Mouse (Mus musculus): ENCODE results near the gene Rtn2.
A peak's percentile ranks its signal among the peaks of the same experiment; 100 is the strongest.

Rtn2 gene

DNA sequence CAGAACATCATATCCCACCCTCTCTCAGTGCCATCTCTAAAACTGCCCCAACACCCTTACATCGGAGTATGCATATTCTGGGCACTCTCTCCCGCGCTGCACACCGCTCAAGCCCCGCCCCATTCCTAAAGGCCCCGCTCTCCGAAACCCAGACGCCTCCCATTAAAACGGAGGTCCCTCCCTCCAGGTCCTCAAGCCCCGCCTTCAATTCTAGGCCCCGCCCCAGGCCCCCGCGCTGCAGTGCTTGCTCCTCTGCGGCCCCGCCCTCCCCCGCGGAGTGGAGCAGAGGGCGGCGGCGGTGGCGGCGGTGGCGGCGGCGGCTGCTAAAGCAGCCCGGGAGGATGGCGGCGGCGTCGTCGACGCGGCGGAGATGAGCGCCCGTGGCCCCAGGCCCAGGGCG lies at the start of gene Rtn2:
Gene Rtn2, plus strand, starts transcription at position 240 of the 400 bp plus-strand sequence.
- peak; percentile 89 for DNase-seq (ENCODE audit: extremely low spot score)

DNA sequence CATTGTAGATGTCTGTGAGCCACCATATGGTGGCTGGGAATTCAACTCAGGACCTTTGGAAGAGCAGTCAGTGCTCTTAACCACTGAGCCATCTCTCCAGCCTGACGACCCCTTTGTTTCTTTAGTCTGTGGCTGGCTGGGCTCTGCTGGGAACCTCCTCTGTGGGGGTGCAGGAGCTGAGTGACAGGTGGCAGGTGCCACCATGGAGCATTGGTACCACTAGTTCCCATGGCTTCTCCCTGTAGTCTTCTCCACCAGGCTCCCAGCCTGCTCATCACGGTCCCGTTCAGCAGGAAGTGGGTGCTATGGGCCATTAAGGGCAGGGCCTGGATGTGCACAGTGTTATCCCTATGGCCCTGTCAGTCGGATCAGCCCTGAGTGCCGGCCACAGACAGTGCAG lies 47.8 kb upstream of the Rtn2 start:
- DNase-seq (ENCODE audit: extremely low spot score) = no peak

DNA sequence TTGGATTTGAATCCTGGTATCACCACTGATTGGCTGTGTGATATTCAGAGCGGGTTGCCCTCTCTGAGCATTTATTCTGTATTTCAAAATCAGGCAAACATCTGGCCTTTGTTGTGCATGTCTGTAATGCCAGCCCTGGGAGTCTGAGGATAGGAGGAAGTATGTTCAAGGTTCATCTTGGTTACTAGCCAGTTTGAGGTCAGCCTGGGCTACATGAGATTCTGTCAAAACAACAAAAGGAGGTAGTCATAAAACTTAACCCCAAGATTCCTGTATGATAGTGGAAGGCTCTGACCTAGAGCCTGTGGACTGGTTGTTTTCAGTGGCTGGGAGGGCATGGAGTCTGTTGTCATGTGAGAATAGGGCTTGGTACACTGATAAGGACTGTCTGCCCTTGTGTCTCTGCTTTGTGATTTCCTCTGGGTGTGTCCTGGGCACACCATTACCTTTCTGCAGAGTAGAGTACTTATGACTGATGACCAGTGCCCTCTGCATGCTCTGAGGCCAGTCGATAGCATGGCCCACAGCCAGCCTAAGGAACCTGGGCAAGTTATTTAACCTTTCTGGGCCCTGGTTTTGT lies 47.2 kb upstream of the Rtn2 start:
- no peak for DNase-seq (ENCODE audit: extremely low spot score)

DNA sequence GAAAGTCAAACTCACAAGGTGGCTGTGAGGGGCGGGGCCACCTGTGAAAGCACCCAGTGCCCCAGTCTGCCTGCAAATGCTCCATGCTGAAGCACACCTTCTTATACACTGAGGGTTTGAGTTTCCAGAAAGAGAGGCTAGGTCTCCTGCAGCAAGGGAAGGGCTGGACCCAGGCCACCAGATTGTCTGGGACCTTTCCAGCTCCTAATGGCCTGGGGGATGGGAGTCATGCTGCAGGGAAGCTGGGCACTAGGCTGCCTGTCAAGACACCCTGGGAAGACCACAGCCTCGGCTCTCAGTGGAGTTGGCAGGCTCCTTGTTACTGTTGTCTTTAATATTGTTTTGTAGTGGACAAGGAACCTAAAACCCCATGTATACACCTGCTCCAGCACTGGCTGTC lies 46.0 kb upstream of the Rtn2 start:
- DNase-seq (ENCODE audit: extremely low spot score) = no peak

DNA sequence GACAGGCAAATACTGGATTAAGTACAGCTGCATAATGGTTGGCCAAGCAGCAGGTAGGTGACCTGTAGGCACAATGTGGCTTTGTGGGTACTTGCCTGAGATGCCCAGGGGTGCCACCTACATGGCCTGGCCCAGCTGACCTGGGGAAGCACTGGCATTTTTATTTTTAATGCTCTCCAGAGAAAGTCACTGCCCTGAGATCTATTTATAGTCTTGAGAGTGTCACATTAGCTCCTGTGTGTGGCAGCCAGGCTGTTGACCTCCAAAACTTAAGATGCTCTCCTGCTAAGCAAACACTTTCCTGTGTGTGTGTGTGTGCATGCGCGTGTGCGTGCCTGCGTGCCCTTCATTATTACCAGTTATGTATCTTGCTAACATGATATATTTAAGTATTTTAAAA lies 44.1 kb upstream of the Rtn2 start:
- DNase-seq (ENCODE audit: extremely low spot score) = no peak

DNA sequence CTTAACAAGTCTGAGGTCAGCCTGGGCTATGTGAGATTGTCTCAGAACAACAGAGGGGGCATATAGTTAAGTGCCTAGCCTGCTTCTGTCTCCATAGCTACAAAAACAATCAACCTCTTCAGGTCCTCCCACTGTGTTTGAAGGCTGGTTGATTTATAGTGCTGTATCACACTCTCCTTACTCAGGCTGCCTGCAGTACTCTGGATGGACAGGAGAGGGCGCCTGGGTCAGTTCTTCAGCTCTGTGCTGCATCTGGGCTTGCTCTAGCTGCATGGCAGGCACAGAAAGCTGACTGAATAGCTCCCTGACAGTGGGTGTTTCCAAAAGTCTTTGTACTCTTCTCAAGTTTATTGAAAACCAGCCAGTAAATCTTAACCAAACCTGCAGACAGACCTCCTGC lies 43.0 kb upstream of the Rtn2 start:
- DNase-seq (ENCODE audit: extremely low spot score) = peak; percentile 90

DNA sequence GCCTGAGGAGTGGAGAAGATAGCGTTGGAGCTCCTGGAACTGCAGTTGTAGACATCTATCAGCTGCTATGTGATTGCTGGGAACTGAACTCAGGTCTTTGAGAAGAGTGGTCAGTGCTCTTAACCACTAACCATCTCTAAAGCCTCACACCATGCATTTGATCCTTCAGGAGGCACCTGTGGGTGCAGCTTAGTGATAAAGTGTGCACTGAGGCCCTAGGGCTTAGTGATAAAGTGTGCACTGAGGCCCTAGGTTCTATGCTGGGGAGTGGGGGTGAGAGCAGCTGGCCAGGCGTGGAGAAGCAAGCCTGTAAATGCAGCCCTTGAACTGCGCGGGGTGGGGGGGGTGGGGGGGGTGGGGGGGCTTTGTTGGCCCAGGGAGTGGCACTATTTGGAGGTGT lies 42.4 kb upstream of the Rtn2 start:
- no peak for DNase-seq (ENCODE audit: extremely low spot score)

DNA sequence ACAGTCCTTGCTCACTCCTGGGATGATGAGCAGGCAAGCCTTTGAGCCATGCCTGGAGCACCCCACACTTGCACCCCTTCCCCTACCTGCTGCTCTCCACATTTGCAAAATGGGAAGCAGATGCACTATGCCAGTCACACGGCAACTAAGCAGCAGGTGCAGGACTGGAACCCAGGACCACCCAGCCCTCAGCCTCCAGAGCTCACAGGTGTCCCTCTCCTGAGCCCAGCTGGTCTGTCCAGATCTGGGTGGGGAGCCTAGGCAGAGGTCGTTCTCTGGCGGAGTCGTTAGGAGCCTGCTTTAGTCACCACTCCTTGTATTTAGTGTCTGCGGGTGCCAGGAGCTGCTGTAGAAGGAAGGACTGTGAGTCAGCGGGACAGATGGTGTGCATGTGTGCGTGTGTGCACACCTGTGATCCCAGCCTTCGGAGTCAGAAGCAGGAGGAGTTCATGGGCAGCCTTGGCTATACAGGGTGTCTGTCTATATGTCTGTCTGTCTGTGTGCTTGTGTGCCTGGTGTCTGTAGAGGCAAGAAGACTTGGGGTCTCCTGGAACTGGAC lies 41.4 kb upstream of the Rtn2 start:
- no peak for DNase-seq (ENCODE audit: extremely low spot score)

DNA sequence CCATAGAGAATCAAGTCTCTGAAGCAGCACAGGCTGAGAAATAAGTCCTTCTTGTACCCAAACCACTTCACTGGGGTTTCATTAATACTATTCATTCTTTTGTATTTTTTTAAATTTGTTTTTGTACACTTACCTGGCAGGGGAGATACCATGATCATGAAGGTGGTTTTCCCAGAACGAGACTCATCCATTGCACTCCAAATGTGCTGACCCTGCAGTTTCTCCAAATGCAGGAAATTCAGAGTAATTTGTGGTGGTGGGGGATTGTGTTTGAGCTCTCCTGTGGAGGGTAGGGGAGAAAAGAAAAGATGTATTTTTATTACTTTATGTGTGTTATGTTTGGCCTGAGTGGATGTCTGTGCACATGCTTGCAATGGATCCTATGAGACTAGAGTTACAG lies 40.4 kb upstream of the Rtn2 start:
- DNase-seq (ENCODE audit: extremely low spot score) = no peak

DNA sequence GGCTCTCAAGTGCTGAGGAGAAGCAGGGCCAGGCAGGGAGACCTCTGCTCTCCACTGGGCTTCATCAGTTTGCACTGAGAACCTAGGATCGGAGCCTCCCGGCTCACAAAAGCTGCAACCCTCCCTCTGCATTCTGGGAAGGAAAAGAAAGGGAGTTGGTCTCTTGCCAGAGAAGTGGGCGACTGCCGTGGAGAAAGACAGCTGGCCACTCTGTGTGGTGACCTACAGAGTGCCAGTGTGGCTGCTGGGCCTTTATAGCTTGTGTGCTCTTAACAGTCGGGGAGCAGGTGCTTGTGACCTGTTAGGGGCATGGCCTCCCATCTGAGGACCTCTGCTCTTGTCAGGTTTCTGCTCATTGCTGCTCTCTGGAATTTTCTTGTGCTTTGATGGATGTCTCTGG lies 38.6 kb upstream of the Rtn2 start:
- no peak for DNase-seq (ENCODE audit: extremely low spot score)

DNA sequence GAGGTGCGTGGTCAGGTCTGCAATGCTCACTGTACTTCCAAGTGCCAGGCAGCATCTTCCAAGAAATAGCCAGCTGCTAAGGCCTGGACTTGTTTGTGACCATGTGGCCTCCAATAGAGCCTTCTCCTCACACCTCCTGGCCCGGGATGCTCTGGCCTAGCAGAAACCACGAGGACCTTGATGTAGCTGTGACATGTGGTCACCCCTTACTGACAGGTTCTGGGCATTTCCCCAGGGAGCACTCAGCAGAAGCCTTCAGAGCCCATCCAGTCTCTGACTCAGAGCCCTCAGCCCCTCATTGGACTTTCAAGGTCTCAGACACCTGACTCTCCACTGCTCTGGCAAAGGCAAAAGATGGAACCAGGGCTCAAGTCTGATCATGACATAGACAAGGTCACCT lies 37.3 kb upstream of the Rtn2 start:
- DNase-seq (ENCODE audit: extremely low spot score) = no peak

DNA sequence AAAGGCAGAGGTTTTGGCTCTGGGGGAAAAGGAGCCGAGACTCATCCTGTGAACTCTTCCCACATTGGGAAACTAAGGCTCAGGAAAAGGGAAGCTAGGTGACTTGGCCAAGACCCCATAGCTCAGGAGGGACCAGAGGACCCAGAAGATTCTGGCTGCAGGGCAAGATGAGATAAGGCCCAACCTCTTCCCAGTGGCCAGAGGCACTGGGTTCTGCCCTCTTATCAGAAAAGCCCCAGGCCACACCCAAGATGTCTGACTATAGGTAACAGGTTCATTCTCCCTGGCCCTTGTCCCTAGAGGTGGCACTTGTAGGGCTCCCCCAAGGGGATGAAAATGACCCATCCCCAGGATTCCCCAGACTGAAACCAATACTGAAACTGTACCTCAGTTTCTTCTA lies 35.6 kb upstream of the Rtn2 start:
- no peak for DNase-seq (ENCODE audit: extremely low spot score)

DNA sequence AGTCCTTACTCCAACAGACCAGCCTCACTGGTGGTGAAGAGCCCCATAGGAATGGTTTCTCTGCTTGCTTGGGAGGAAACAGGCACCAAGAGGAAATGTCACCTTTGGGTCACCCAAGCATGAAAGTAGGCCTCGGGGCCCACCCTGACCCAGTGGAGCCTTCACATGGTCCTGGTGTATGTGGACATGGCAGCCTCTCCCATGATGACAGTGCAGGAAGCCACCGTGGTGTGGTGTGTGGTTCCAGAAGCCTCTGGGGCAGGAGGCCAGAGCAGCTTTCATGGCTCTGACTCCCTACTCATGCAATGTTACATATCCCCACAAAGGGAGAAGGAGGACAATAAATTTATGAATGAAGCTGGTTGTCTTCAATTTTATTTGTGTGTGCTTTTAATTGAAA lies 34.9 kb upstream of the Rtn2 start:
- DNase-seq (ENCODE audit: extremely low spot score) = no peak

DNA sequence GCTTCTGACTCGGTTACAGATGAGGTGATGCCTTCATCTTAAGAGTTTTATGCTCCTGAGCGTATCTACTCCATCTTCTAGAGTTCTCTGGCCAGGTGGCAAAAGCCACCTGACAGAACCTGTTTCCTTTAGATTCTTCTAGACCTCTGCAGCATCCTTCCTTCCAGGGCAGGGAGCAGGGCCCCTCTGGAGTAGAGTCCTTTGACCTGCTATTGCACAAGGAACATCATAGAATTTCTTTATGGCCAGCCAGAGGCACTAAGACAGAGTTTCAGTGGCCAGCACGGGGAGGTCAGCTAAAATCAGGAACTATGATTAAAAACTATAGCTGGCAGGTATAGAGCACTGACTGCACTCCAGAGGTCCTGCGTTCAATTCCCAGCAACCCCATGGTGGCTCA lies 30.3 kb upstream of the Rtn2 start:
- no peak for DNase-seq (ENCODE audit: extremely low spot score)

DNA sequence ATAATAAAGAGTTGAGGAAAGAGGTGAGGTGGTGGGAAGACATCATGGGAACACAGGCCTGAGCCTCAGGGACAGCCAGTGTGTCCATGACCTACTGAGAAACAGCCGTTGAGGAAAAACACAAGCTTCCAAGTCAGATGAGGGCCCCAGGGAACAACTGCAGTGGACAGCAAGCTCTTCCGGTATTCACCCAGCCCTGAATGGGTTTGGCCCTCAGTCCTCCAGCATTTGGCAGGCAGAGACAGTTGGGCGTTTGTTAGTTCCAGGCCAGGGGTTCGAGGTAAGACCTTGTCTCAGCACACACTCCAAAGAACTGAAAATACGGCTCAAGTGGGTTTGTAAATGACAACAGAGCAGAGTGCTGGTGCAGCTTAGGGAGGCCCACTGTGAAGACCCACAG lies 29.0 kb upstream of the Rtn2 start:
- DNase-seq (ENCODE audit: extremely low spot score) = no peak

DNA sequence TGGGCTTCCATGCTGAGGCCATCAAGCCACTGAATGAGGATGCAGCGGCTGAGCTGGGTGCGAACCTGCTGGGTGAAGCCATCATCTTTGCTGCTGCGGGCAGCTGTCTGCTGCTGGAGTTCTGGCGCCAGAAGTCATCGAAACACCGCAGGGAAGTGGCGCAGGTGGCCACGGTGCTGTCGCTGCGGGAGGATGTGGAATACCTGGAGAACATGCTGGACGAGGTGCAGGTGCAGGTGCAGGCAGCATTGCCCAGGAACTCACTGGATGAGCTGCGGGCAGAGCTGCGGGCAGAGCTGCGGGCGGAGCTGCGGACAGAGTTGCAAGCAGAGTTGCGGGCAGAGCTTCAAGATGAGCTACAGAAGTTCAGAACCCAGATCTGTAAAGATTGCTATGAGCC lies 27.0 kb upstream of the Rtn2 start:
- DNase-seq (ENCODE audit: extremely low spot score) = no peak

DNA sequence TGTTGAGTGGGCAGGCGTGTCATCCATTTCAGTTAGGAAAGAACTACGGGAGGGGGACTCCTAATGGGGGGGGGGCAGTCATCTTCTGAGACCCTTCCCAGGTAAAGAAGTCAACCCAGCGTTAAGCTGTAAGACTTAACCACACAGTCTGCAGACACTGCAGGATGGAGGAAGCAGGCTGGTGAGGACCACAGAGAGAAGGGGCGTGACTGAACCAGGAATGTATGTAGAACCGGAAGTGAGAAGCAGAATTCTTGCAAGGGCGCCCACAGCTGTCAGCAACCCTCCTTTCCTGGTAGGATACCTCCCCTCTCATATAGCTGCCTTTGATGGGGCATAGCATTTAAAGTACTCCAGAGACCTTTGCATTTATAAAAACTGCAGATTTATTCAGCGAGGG lies 25.9 kb upstream of the Rtn2 start:
- no peak for DNase-seq (ENCODE audit: extremely low spot score)

DNA sequence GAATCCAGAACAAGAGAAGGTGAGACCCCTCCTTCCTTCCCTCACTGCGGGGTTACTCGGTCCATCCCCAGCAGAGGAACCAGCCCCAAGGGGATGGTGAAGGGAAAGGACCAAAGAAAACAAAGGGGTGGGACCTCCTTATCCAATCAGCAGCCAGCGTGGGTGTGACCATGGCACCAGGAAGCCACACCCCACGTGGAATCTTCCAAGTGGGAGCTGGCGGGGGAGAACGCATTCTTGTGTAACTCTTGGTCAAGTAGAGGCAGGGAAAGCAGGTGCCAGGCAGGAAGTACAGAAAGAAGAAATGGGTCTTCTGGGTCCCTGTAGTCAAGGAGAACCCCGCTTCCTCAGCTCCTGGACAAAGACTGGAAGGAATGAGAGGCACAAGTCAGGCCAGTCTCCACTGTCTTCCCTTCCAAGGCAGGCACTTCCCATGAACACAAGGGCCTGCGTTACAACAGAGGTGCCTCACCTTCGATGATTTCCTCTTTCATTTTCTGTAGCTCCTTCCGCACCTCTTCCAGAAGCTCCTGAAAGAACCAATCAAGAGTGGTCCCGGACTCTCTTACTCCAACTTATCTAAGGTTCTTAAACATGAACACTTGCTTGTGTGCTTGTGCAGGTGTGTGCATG lies 24.9 kb upstream of the Rtn2 start:
- peak; percentile 67 for DNase-seq (ENCODE audit: extremely low spot score)

DNA sequence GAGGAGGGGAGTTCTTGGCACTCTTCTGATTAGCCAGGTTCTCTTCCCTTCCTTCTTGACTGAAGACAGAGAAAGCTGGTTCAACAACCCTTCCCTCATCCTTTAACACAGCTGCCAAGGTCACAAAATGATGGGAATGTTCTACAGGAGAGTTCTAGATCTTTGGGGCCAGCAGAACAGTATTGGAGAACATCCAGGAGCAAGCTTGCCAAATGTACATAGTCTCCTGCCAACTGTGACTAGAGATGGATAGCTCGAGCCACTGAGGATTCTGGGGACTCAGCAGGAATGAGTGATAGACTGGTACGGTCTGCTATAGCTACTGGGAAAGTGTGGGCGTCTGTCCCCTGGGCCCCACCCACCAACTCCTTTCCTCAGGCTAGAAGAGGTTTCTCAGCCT lies 24.1 kb upstream of the Rtn2 start:
- no peak for DNase-seq (ENCODE audit: extremely low spot score)

DNA sequence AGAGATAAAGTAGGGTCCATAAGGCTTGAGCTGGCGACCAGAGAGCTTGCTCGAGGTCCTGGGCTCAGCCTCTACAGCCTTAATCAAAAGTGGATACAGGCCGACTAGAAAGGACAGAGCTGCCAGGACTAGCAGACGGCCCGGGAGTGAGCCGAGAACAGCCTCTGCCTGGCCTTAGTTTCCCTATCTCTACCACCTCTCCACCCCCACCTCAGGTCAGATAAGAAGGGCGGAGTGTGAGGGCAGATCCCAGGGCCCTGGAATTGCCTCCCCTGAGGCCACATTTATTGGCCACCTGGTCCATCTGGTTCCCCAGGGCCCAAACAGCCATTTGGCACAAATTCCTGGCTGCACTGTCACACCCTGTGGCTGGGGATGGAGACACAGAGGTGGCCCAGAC lies 17.3 kb upstream of the Rtn2 start:
- DNase-seq (ENCODE audit: extremely low spot score) = no peak

DNA sequence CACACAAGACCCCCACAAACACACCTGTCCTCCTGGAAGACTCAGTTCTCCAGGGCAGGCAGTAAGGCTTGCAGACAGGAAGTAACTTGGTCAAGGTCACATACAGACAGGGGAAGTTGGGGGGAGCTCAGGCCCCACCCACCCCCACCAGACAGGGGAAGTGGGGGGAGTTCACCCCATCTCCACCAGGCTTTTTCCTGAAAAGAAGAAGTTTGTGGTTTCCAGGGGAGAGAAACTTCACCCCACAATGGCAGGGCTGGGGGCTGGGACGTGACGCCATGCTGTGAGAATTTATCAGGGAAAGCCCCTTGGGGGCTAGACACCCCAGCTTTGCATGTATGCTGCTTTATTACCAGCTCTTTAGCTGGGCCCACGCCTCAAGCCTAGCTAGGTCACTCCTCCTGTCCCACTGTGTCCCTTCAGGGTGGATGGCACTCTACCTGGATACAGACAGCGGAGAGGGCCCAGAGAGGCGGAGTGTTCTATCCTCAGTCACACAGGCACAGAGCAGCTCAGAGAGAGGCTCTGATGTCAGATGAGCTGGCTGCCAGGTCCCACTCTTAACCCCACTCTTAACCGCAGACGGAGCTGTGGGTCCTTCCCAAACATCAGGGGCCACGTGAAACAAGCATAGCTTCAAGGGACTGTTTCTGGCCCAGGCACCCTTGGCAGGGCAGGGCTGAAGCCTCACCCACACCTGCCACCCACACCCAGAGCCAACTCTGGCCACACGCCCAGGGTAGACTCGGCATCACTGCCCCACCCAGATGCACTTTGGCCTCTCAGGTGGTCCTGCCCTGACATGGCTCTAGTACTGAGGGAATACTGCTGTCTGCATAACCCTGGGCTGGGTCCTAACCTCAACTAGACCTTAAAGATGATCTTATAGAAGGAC lies 16.2 kb upstream of the Rtn2 start:
- no peak for DNase-seq (ENCODE audit: extremely low spot score)

DNA sequence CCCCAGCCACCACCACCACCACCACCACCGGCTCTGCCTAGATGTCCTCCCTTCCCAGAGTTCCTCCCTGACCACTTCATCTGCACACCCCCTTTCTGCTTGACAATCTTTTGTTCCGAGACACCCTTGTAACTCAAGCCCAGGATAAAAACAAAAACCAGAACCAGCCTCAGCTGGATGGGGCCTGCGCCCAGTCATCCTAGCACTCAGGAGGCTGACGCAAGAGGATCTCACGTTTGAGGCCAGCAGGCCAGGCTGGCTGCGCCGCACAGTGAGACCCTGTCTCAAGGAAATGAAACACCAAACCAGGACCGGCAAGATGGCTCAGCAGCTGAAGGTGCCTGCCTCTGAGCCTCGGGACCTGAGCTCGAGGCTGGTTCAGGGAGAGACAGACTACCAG lies 15.4 kb upstream of the Rtn2 start:
- DNase-seq (ENCODE audit: extremely low spot score) = no peak

Measured in embryo, embryonic 9.5 days (tissue).